Mouse (Mus musculus): ENCODE data around the gene Slc9a9.

- TF ChIP-seq MAZ (IDR thresholded peaks at IDR 0.05; ENCODE audit: low read depth, low read length) = no peak
- TF ChIP-seq MAX (IDR thresholded peaks at IDR 0.05; ENCODE audit: low read length) = no peak
- TF ChIP-seq POLR2AphosphoS5 (IDR thresholded peaks at IDR 0.05; ENCODE audit: borderline replicate concordance, low read depth, low read length) = no peak
- no peak for TF ChIP-seq SIN3A (IDR thresholded peaks at IDR 0.05; ENCODE audit: low read length)
- TF ChIP-seq GATA1 (IDR thresholded peaks at IDR 0.05; ENCODE audit: low read depth, low read length) = no peak
- no peak for TF ChIP-seq POLR2A (IDR thresholded peaks at IDR 0.05; ENCODE audit: control insufficient read depth in 1 of 2, insufficient read depth in 1 of 2, low read depth in 1 of 2, low read length in 2 of 2, poor library complexity in 1 of 2)
These were observed 498.8 kb downstream of the Slc9a9 start for GRCm38 (mm10) chr9:95168487-95169008.

Data from MEL (cell line).